Mouse (Mus musculus) ES-E14 (cell line): Measurements from ENCODE around the gene Arhgap23.

Experiments used
- CHD2 ChIP-seq: IDR thresholded peaks from 2 replicates; pipeline ENCODE4 v1.6.1; 2014; ENCODE audit warnings: mild to moderate bottlenecking, low read depth, low read length, inconsistent platforms
- MAFK ChIP-seq: IDR thresholded peaks from 2 replicates; pipeline ENCODE4 v1.6.1; 2014; ENCODE audit warnings: mild to moderate bottlenecking, low read depth, low read length, inconsistent platforms; ENCODE audit not compliant: insufficient read depth
- ZNF384 ChIP-seq: IDR thresholded peaks from 2 replicates; pipeline ENCODE4 v1.6.1; 2012; ENCODE audit warnings: low read depth, low read length, inconsistent platforms

GRCm38 (mm10) chr11:97479824-97480223 is 64.5 kb downstream of the Arhgap23 start:
- TF ChIP-seq CHD2 (no peak), MAFK (no peak), ZNF384 (no peak)
